Mouse (Mus musculus): Measurements from ENCODE around the gene Topbp1.

The Topbp1 gene

DNA sequence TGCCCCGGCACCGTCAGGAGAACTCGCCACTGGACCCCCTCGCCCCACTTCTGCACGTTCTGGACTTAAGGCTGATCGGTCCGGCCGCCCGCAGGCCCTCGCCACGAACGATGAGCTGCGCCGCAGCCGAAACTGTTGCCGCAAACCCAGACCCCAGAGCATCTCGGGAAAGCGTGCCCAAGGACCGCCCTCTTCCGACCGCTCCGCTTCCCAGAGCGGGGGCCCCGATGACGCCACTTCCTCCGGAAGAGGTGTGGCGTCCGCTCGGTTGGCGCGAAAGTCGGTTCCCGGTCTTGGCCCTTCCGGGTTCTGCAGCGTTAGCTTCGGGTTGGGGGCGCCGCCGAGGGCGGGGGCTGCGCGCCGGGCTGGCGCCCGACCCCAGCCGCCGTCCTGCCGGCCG, at the start of gene Topbp1, which contains the start of gene 1300017J02Rik:
Topbp1 (plus strand) TSS at position 289 of the 400 bp plus-strand sequence.
1300017J02Rik (minus strand) TSS at position 156 of the 400 bp plus-strand sequence.
- peak; percentile 88 for DNase-seq (ENCODE audit: low spot score in 2 of 2)

GRCm38 (mm10) chr9:103265778-103266177, 39.2 kb upstream of the Topbp1 start:
- no peak for DNase-seq (ENCODE audit: low spot score in 2 of 2)

DNA sequence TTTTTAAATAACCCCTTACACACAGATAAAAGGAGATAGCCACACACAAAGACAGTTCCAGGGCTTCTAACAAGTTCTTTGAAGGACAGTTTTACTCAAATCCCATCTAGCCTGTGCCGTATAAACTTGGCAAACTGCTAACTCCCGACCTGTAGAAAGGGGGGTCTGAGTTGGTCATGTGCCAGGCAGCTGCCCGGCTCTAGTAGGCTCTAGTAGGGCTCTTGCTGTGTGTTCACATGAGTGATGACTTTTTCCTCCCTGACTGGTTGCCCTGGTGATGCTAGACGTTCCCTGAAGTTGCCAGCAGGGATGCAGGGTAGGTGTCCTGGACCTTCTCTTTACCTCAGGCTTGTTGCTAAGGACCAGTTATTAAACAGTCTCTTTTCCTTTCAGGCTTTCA, 33.9 kb upstream of the Topbp1 start:
- DNase-seq (ENCODE audit: low spot score in 2 of 2): no peak

DNA sequence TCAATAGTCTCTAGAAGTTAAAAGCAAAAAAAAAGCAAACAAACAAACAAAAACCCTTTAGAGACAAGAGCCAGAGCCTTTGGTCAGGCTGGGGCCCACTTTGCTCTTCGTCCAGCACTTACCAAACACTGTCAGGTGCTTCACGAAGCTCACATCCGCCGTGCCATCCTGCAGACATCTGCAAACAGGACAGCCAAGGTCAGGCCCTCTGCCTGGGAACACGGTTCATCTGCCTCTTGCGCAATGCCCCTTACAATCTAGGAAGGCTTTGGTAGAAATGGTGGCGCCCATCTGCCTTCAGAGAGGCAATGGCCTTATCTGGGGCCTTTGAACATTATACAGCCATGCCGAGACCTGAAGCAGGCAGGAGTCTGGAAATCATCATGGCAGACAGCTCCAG, 30.2 kb upstream of the Topbp1 start:
- no peak for DNase-seq (ENCODE audit: low spot score in 2 of 2)

- DNase-seq (ENCODE audit: low spot score in 2 of 2): no peak
Observed at GRCm38 (mm10) chr9:103275676-103276075, 29.3 kb upstream of the Topbp1 start.

GRCm38 (mm10) chr9:103276876-103277275, 28.1 kb upstream of the Topbp1 start:
- no peak for DNase-seq (ENCODE audit: low spot score in 2 of 2)

DNA sequence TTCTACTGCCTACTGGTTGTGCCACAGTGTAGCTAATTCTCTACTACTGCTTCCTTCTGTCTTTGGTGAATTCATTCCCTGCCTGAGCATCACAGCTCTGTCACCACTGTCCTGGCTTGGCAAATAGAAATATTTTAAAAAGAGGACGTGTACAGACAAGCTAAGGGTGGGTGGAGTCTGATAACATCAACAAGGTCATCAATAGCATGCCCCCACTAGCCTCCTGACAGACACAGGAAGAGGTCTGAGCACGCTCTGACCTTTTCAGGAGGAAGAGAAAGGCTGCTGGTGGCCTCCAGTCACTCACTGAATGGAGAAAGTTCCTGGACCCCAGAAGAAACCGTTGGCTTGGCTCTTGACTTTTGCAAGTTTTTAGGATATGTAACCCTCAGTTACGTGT, 18.6 kb upstream of the Topbp1 start:
- DNase-seq (ENCODE audit: low spot score in 2 of 2): no peak

- DNase-seq (ENCODE audit: low spot score in 2 of 2): no peak
Observed at GRCm38 (mm10) chr9:103286901-103287422, 18.1 kb upstream of the Topbp1 start.

GRCm38 (mm10) chr9:103287840-103288488, 17.1 kb upstream of the Topbp1 start:
- DNase-seq (ENCODE audit: low spot score in 2 of 2): no peak

DNA sequence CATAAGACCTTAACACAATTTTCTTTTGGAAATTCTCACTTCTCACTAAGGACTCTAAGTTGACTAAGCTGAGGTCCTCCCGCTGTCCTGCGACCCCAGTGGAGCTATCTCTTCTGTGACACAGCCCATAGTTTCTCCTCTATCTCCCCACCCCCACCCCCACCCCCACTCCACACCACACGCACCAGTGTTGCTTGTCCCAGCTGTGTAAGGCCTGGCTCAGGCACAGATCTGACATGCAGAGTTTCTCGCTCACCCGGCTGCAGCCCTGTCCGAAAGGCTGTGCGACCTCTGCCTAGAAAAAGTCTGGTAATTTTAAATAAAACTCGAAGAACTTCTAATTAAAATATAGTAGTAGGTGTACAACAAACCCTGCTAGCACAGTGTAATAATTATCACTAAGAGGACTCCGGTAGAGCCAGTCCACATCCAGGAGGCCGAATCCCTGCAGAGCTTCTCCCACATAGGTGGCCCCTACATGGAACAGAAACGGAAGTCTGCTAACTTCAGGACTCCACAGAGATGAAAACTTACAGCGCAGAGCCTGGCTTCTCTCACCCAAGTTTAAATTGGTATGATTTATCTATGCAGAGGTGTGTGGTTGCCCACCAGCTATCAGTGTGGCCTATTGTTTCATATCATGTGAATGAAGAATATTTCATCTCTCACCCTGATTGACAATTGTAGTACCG, 16.4 kb upstream of the Topbp1 start:
- no peak for DNase-seq (ENCODE audit: low spot score in 2 of 2)

- DNase-seq (ENCODE audit: low spot score in 2 of 2): no peak
Observed at GRCm38 (mm10) chr9:103294507-103294906, 10.5 kb upstream of the Topbp1 start.

GRCm38 (mm10) chr9:103301086-103301485, 3.9 kb upstream of the Topbp1 start:
- DNase-seq (ENCODE audit: low spot score in 2 of 2): no peak

DNA sequence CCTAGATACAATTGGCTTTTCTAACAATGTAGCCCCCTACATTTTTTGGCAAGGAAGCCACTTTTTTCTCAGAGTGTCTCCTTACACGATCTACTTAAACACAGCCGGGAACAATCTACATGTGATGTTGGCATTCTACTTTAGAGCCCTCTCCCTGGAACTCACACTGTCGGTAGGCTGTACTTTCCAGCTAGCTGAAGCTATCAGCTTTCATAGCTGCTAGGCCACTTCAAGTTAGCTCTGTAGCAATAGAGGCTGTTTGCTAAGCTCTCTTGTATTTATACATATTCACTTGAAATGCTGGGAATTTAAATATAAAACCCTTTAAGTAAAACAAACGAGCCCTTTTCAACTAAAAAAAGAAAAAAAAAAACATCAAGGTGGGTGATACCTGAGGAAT, 2.8 kb upstream of the Topbp1 start:
- DNase-seq (ENCODE audit: low spot score in 2 of 2): no peak

DNA sequence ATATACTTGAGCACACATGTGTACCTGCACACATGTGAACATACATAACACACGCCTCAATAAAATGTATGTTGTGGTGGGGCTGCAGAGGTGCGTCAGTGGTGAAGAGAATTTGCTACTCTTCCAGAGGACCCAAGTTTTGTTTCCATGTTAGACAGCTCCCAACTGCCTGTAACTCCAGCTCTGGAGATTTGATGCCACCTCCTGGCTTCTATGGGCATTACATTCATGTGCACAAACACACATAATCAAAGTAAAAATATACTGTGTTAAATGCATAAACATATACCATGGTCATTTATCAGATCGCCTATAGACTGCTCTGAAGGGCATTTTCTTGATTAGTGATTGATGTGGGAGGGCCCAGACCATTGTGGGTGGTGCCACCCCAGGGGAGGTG, 2.3 kb upstream of the Topbp1 start:
- peak; percentile 40 to 70 for DNase-seq (ENCODE audit: low spot score in 2 of 2)

GRCm38 (mm10) chr9:103305332-103306041, 472 bp downstream of the Topbp1 start:
- peak in 1 of 2 experiments; percentile 5 for DNase-seq (ENCODE audit: low spot score in 2 of 2)

DNA sequence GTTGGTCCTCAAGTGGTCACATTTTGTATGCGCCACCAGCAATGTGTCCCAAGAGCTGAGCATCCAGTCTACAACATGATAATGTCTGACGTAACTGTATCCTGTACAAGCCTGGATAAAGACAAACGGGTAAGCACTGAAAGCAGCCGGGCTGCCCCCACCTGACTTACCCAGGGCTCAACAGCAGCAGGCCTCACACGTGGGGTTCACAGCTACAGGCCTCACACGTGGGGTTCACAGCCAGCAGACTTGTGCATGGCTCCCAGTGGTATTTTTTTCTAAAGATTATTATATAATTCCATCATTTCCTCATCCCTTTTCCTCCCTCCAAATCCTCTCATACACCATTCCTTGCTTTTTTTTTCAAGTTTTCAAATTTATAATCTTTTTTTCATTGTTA, 4.8 kb downstream of the Topbp1 start:
- DNase-seq (ENCODE audit: low spot score in 2 of 2): no peak

GRCm38 (mm10) chr9:103324678-103325077, 19.7 kb downstream of the Topbp1 start:
- DNase-seq (ENCODE audit: low spot score in 2 of 2): no peak

DNA sequence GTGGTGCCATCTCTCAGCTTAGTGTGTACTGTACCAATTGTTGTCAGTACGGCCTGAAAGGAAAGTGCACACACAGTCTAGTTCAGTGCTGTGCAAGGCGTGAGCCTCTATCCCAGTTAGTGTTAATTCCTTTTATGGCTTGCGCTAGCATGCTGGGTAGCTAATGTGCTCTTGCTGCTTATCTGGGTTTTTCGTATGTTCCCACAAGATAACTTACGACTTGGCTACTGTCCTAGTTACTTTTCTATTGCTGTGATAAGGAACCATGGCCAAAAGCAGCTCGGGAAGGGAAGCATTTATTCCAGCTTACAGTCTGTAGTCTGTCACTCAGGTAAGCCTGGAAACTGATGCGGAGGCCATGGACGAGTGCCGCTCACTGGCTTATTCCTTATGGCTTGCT, 21.4 kb downstream of the Topbp1 start:
- DNase-seq (ENCODE audit: low spot score in 2 of 2): no peak

GRCm38 (mm10) chr9:103332663-103333062, 27.6 kb downstream of the Topbp1 start:
- DNase-seq (ENCODE audit: low spot score in 2 of 2): no peak

DNA sequence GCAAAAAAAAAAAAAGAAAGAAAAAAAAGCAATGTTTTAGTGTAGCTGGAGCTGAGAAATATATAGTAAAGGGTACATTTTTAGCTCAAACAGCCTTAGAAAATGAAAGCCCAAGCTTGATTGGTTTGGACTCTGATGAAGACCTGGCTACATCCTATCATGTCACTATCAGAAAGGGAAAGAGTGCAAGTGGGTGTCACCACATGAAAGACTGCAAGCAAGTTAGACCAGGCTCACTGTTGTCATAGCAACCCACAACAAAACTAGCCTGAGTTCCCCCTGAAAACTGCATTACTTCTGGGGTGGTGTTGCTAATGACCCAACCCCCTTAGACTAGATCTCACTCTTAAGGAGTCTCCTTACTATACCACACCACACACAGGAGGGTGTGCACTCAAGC, 31.9 kb downstream of the Topbp1 start:
- no peak for DNase-seq (ENCODE audit: low spot score in 2 of 2)

DNA sequence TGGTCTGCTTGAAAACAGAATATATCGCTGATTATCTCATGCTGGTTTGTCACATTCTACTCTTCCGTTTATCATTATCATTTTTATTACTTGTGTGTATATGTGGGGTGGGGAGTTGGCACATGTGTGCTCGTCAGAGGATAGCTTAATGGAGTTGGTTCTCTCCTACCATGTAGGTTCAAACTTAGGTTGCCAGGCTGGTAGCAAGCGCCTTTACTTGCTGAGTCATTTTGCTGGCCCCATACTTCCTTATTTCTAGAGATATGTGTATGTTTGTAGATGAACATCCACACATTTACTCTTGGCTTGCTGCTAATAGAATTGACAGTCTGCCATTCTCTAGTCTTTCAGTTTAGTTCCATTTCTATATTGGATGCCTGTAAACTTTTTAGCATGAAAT, 42.0 kb downstream of the Topbp1 start:
- DNase-seq (ENCODE audit: low spot score in 2 of 2): no peak

- no peak for DNase-seq (ENCODE audit: low spot score in 2 of 2)
Observed at GRCm38 (mm10) chr9:103347996-103348490, 43.0 kb downstream of the Topbp1 start.

All from frontal cortex, postnatal 36 days (tissue).